Mouse (Mus musculus) lung, embryonic 14.5 days (tissue): ENCODE data around the gene Srgn. TPM values are rescaled to one million over a fixed set of nuclear protein-coding genes. Genes with fewer than 3 reads are reported as not detected.

Experiments used
- ATAC-seq: fragments of 200-750 bp; cut with Nextera tagmentation; 2 replicates; pipeline ENCODE4 v1.8.0; 2017; ENCODE audit warnings: mild to moderate bottlenecking, moderate TSS enrichment, moderate library complexity; ENCODE audit not compliant: insufficient read depth
- DNase-seq: peaks from one replicate; pipeline ENCODE4 v3.0.0-alpha.2; 2015
- H3K27ac ChIP-seq: fragments of 300-500 bp; sonication (generic); 2 replicates; pipeline ENCODE4 v1.5.1; 2014; ENCODE audit warnings: low read depth, mild to moderate bottlenecking, moderate library complexity
- H3K27me3 ChIP-seq: fragments of 300-500 bp; sonication (generic); 2 replicates; pipeline ENCODE4 v1.6.1; 2014; ENCODE audit warnings: low read length, control low read depth; ENCODE audit not compliant: insufficient read depth
- H3K36me3 ChIP-seq: fragments of 300-500 bp; sonication (generic); 2 replicates; pipeline ENCODE4 v1.6.1; 2014; ENCODE audit warnings: control low read depth; ENCODE audit not compliant: insufficient read depth
- H3K4me1 ChIP-seq: fragments of 300-500 bp; sonication (generic); 2 replicates; pipeline ENCODE4 v1.6.1; 2014; ENCODE audit warnings: antibody characterized with exemption, control low read depth; ENCODE audit not compliant: insufficient read depth
- H3K4me2 ChIP-seq: fragments of 300-500 bp; sonication (generic); 2 replicates; pipeline ENCODE4 v1.6.1; 2014; ENCODE audit warnings: mild to moderate bottlenecking
- H3K4me3 ChIP-seq: fragments of 300-500 bp; sonication (generic); 2 replicates; pipeline ENCODE4 v1.5.1; 2014; ENCODE audit warnings: low read depth, low read length
- H3K9ac ChIP-seq: fragments of 300-500 bp; sonication (generic); 2 replicates; pipeline ENCODE4 v1.6.1; 2014
- H3K9me3 ChIP-seq: fragments of 300-500 bp; sonication (generic); 2 replicates; pipeline ENCODE4 v1.6.1; 2016; ENCODE audit warnings: low read depth, low read length, control low read depth
- CTCF ChIP-seq: IDR thresholded peaks from 2 replicates; pipeline ENCODE4 v1.5.1; 2016; ENCODE audit warnings: antibody characterized with exemption, low read depth
- WGBS: fragments of 180-500 bp; shearing (Covaris S2); extraction: QIAGEN DNeasy Blood & Tissue Kit; methylation state at CpG from one replicate; pipeline ENCODE4 v1.1.7; 2014; 5-methylcytosine and 5-hydroxymethylcytosine counted together
- polyA plus RNA-seq: library from polyadenylated mRNA; unstranded; fragments of >200 nt; fragmentation: Nextera tagmentation; extraction: Ambion mirVana; gene quantifications from 2 replicates; pipeline ENCODE4 v1.2.1, GENCODE M21; 2014

Gene Srgn
- polyA plus RNA-seq, 1 experiment from 2014 or later = 33.8 TPM

- 34% methylated on average over 4 of the region's 4 CpGs for WGBS
- no peaks in the 10 kb centered on the region for H3K36me3 ChIP-seq
- ATAC-seq = no peak
- H3K27ac ChIP-seq = no peak overlapping the region
- H3K9ac ChIP-seq = no peak overlapping the region
- DNase-seq = no peak
- no peak overlapping the region for H3K4me3 ChIP-seq
- H3K27me3 ChIP-seq = no peaks in the 10 kb centered on the region
- no peaks in the 10 kb centered on the region for H3K9me3 ChIP-seq
- no peak overlapping the region for H3K4me2 ChIP-seq
- peaks cover 3% of the 10 kb centered on the region; the same call in 1 of the 2 replicates for H3K4me1 ChIP-seq
- TF ChIP-seq CTCF = no peak
Measured at GRCm38 (mm10) chr10:62521763-62522162, 5.5 kb downstream of the Srgn start.

DNA sequence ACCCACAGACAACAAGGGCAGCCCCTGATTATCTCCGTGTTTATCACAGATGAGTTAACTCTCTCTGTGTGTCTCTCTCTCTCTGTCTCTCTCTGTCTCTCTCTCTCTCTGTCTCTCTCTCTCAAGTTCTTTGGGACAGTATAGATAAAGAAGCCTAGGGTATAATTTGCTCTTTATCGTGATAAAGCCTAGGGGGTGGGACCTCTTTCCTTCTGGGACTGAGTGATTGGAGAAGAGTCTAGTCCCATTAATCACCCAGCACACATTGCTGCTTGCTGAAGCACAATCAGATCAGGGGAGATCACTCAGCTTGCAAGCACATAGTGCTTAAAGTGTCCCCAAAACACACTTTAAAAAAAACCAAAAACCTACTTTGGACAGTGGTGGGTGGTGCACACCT lies 6.3 kb downstream of the Srgn start:
- peaks cover 3% of the 10 kb centered on the region; the same call in 1 of the 2 replicates for H3K4me1 ChIP-seq
- no peaks in the 10 kb centered on the region for H3K27me3 ChIP-seq
- no peak overlapping the region for H3K4me2 ChIP-seq
- no peak for ATAC-seq
- no peak for TF ChIP-seq CTCF
- no peak overlapping the region for H3K4me3 ChIP-seq
- DNase-seq = no peak
- no peak overlapping the region for H3K9ac ChIP-seq
- WGBS = 58% methylated on average over 2 of the region's 2 CpGs
- H3K9me3 ChIP-seq = no peaks in the 10 kb centered on the region
- no peaks in the 10 kb centered on the region for H3K36me3 ChIP-seq
- no peak overlapping the region for H3K27ac ChIP-seq

- ATAC-seq (no peak), DNase-seq (no peak)
- no peaks in the 10 kb centered on the region for H3K9me3 ChIP-seq
- no peak overlapping the region for H3K4me3 ChIP-seq
- no peaks in the 10 kb centered on the region for H3K27me3 ChIP-seq
- peaks cover 2% of the 10 kb centered on the region; the same call in 1 of the 2 replicates for H3K4me1 ChIP-seq
- no peaks in the 10 kb centered on the region for H3K36me3 ChIP-seq
- H3K4me2 ChIP-seq = no peak overlapping the region
- no peak for TF ChIP-seq CTCF
- WGBS = 82% methylated on average over 6 of the region's 6 CpGs
- H3K9ac ChIP-seq = no peak overlapping the region
- H3K27ac ChIP-seq = no peak overlapping the region
Measured at GRCm38 (mm10) chr10:62517511-62517910, 9.7 kb downstream of the Srgn start.

- Histone ChIP-seq H3K27me3 (peaks cover 5% of the 10 kb centered on the region; the same call in 1 of the 2 replicates), H3K9ac (no peak overlapping the region), H3K36me3 (no peaks in the 10 kb centered on the region), H3K9me3 (no peaks in the 10 kb centered on the region), H3K4me2 (no peak overlapping the region), H3K27ac (no peak overlapping the region), H3K4me1 (peaks cover 4% of the 10 kb centered on the region), H3K4me3 (no peak overlapping the region)
- DNase-seq = no peak
- no peak for TF ChIP-seq CTCF
- no peak for ATAC-seq
- WGBS = 93% methylated on average over 4 of the region's 4 CpGs
Measured at GRCm38 (mm10) chr10:62512855-62513254, 14.4 kb downstream of the Srgn start.

DNA sequence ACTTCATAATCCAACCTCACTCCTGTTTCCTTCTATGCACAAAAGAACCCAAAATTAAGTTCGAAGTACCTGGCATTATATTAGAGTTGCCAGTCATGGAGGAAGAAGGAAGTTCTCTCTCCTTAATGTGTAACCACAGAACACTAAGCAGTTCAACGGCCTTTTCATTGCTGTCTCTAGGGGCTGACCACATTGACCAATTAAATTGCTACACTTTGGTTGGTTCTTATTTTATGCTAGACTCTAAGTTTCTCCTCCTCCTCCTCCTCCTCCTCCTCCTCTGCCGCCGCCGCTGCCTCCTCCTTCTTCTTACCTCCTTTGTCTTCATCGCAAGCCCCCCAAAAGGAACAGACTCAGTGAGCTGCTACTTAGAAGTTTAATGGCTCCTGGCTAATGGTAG lies 15.7 kb downstream of the Srgn start:
- H3K4me1 ChIP-seq = peaks cover 4% of the 10 kb centered on the region
- H3K9ac ChIP-seq = no peak overlapping the region
- H3K27me3 ChIP-seq = peaks cover 15% of the 10 kb centered on the region; the same call in 1 of the 2 replicates
- H3K4me2 ChIP-seq = no peak overlapping the region
- no peak overlapping the region for H3K27ac ChIP-seq
- DNase-seq (no peak), ATAC-seq (no peak)
- H3K36me3 ChIP-seq = no peaks in the 10 kb centered on the region
- 78% methylated on average over 6 of the region's 6 CpGs for WGBS
- no peak overlapping the region for H3K4me3 ChIP-seq
- no peaks in the 10 kb centered on the region for H3K9me3 ChIP-seq
- TF ChIP-seq CTCF = no peak

DNA sequence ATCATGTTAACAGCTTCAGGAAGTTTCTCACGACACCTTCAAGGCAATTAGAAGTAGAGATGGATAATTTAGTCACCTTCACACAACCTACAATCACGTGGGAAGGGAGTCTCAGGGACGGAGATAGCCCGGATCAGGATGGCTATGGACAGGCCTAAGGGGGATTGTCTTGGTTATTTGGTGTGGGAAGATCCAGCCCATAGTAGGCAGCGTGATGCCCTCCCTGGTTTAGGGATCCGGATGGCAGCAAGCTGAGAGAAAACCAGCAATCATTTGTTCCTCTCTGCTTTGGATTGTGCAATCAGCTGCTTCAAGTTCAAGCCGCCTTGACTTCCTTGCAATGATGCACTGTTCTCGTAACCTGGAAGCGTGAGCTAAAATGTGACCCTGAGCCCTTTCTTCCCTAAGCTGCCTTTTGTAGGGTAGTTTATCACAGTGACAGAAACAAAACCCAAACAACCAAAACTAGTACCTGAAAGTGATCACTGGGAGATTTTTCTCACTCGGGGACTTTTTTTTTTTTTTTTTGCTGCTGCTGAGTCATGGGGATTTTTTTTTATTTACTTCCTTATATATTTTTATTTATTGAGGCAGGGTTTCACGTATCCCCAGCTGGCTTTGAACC lies 18.1 kb downstream of the Srgn start:
- Histone ChIP-seq H3K27ac (peak overlapping the region; percentile 58; the same call in 1 of the 2 replicates), H3K9ac (peak overlapping the region; percentile 17; the same call in 1 of the 2 replicates), H3K4me2 (peak overlapping the region; percentile 67), H3K9me3 (no peaks in the 10 kb centered on the region), H3K27me3 (peaks cover 20% of the 10 kb centered on the region), H3K36me3 (no peaks in the 10 kb centered on the region), H3K4me1 (peaks cover 4% of the 10 kb centered on the region), H3K4me3 (no peak overlapping the region)
- TF ChIP-seq CTCF = no peak
- WGBS = 49% methylated on average over 11 of the region's 11 CpGs
- DNase-seq = peak; percentile 15
- ATAC-seq = no peak

- Histone ChIP-seq H3K4me3 (peak overlapping the region; percentile 34), H3K36me3 (no peaks in the 10 kb centered on the region), H3K4me2 (peak overlapping the region; percentile 67), H3K9ac (peak overlapping the region; percentile 17), H3K9me3 (no peaks in the 10 kb centered on the region), H3K27me3 (peaks cover 20% of the 10 kb centered on the region), H3K4me1 (peaks cover 4% of the 10 kb centered on the region), H3K27ac (peak overlapping the region; percentile 58)
- 3% methylated on average over 11 of the region's 11 CpGs for WGBS
- no peak for ATAC-seq
- no peak for TF ChIP-seq CTCF
- peak; percentile 60 for DNase-seq
Measured at GRCm38 (mm10) chr10:62508459-62508858, 18.8 kb downstream of the Srgn start.
